Mouse (Mus musculus) testis, adult 2 months (tissue): ENCODE data around the gene Fam71e1. TPM values are rescaled to one million over a fixed set of nuclear protein-coding genes. Genes with fewer than 3 reads are reported as not detected.
A peak's percentile ranks its signal among the peaks of the same experiment; 100 is the strongest.

Source experiments
- H3K27ac ChIP-seq: fragments of 200-500 bp; 2 replicates; pipeline ENCODE4 v1.5.1; 2012; ENCODE audit warnings: low read depth, low read length; ENCODE audit not compliant: control insufficient read depth, insufficient read depth
- H3K27me3 ChIP-seq: fragments of 200-500 bp; 2 replicates; pipeline ENCODE4 v1.6.1; 2012; ENCODE audit warnings: mild to moderate bottlenecking, low read length, moderate library complexity; ENCODE audit not compliant: control insufficient read depth, insufficient read depth
- H3K36me3 ChIP-seq: fragments of 200-500 bp; 2 replicates; pipeline ENCODE4 v1.6.1; 2012; ENCODE audit warnings: mild to moderate bottlenecking, low read length; ENCODE audit not compliant: control insufficient read depth, insufficient read depth
- H3K4me1 ChIP-seq: fragments of 200-500 bp; 2 replicates; pipeline ENCODE4 v1.6.1; 2012; ENCODE audit warnings: low read length; ENCODE audit not compliant: control insufficient read depth, insufficient read depth
- H3K4me3 ChIP-seq: fragments of 200-500 bp; 2 replicates; pipeline ENCODE4 v1.5.1; 2012; ENCODE audit warnings: low read depth, mild to moderate bottlenecking, low read length, moderate library complexity, mixed read lengths; ENCODE audit not compliant: control insufficient read depth
- CTCF ChIP-seq: fragments of 200-500 bp; IDR thresholded peaks from 2 replicates; pipeline ENCODE4 v1.5.1; 2012; ENCODE audit warnings: low read depth, mild to moderate bottlenecking, inconsistent platforms, low read length, moderate library complexity; ENCODE audit not compliant: control insufficient read depth, insufficient read depth, insufficient replicate concordance
- POLR2A ChIP-seq: fragments of 200-500 bp; IDR thresholded peaks from 2 replicates; pipeline ENCODE4 v1.6.1; 2012; ENCODE audit warnings: low read depth, mild to moderate bottlenecking, inconsistent platforms, low read length, moderate library complexity; ENCODE audit not compliant: control insufficient read depth
- polyA plus RNA-seq: library from polyadenylated mRNA; depleted of rRNA; stranded (reverse); fragments of >200 nt; gene quantifications from 2 replicates; pipeline ENCODE4 v1.2.3, GENCODE M21; 2012

The Fam71e1 gene
- polyA plus RNA-seq, 1 experiment: 1,517 TPM

DNA sequence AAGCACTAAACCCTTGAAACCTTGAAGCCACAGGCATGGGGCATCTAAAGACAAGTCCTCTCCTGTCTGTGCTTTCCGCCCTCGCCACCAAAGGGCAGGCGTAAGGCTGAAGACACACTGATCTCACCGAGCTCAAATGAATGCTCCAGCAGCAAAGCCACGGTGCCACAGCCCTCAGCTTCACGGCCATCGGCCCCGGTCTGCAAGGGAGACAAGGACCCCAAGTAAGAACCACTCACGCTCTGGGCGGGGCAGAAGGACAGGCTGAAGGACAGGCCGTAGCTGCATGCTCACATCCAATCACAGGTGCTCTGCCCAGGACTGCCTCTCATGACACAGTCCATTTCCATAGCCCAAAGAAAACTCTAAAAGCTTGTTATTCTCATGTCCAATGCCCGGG lies 1.7 kb upstream of the Fam71e1 start:
- Histone ChIP-seq H3K36me3 (no peaks in the 10 kb centered on the region), H3K27ac (no peak overlapping the region), H3K4me3 (no peak overlapping the region; the same call in 1 of the 2 replicates), H3K27me3 (no peaks in the 10 kb centered on the region), H3K4me1 (peaks cover 3% of the 10 kb centered on the region)
- no peak for TF ChIP-seq POLR2A
- TF ChIP-seq CTCF: no peak

DNA sequence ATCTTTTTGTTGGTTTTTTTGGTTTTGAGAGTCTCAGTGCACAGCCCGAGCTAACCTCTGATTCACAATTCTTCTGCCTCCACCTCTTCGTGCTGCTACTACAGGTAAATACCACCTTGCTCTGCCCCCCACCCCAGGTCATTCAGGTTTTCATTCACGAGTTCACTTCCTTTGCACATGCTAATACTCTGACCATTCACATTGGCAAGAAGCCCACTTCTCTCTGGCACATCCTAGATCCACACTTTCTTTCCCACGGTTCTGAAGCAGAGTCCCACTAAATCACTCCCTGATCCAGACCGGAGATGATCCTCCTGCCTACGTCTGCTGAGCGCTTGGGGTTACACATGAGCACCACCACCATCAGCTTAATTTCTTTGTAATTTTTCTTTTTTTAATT lies 1.3 kb upstream of the Fam71e1 start:
- Histone ChIP-seq H3K27ac (no peak overlapping the region), H3K36me3 (no peaks in the 10 kb centered on the region), H3K4me1 (peaks cover 7% of the 10 kb centered on the region), H3K4me3 (peak overlapping the region; percentile 96), H3K27me3 (no peaks in the 10 kb centered on the region)
- no peak for TF ChIP-seq CTCF
- no peak for TF ChIP-seq POLR2A

DNA sequence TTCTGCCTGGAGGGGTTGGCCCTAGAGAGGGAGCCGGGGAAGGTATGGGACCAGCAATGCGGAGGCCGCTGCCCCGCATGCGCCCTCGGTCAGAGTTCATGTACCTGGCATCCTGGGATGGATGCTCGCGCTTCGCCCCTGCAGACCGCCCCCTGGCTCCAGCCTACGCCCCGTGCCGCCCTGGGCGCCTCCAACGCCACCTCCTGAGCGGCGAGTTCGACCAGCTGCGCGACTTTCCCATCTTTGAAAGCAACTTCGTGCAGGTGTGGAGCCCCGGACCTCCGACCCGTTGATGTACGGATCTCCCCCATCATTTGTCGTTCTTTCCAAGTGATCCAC lies 359 bp downstream of the Fam71e1 start:
- H3K4me3 ChIP-seq: peak overlapping the region; percentile 96
- H3K36me3 ChIP-seq: no peaks in the 10 kb centered on the region
- no peak; the same call in 1 of the 2 replicates for TF ChIP-seq POLR2A
- H3K27ac ChIP-seq: peak overlapping the region; percentile 93
- H3K4me1 ChIP-seq: peaks cover 13% of the 10 kb centered on the region
- no peaks in the 10 kb centered on the region for H3K27me3 ChIP-seq

DNA sequence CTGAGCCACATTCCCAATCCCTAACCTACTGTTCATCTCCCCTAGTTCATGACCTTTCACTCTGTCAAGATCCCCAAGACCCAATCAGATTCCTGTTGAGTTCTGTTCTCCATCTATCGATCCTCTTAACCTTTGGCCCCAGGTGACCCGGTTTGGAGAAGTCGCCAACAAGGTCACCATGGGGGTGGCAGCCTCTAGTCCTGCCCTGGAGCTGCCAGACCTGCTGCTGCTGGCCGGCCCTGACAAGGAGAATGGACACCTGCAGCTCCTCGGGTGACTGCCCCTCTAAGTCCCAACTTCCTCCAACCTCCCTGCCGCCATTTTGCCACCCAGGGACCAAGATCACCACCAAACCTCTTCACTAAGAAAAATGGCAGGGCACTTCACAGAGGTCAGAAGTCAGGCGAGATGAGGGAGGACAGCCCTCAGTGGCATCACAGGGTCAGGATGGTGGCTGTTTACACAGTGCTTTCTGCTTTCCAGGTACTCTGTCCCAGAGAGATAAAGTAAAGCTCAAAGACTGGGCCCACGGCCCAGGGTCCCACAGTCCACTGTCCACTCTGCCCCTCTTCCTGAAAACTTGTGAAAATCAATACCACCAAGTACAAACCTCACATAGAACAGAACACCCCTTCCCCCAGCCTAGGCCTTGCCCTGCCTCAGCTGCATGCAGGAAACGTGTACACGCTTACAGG lies 1.1 kb downstream of the Fam71e1 start:
- TF ChIP-seq CTCF: no peak
- no peak for TF ChIP-seq POLR2A
- Histone ChIP-seq H3K4me3 (peak overlapping the region; percentile 96), H3K36me3 (no peaks in the 10 kb centered on the region), H3K27ac (peak overlapping the region; percentile 46; the same call in 1 of the 2 replicates), H3K27me3 (no peaks in the 10 kb centered on the region), H3K4me1 (peaks cover 13% of the 10 kb centered on the region)

DNA sequence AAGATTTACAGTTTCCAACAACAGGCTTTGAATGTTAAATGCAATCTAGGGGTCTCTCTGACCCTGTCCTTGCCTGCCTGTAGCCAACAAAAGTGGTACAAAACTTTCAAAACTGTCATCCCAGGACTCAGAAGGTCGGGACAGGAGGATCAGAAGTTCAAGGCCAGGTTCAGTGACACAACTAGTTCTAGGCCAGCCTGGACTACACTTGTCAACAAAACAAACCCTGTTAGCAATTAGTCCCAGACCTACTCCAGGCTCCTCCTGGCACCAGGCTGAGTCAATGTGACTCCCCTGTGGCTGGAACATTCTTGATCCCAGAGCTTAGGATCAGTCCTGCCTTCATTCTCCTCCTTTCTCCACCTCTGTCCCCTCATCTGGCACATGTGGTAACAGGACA lies 2.5 kb downstream of the Fam71e1 start:
- Histone ChIP-seq H3K27me3 (no peaks in the 10 kb centered on the region), H3K27ac (no peak overlapping the region), H3K4me1 (peaks cover 13% of the 10 kb centered on the region), H3K4me3 (peak overlapping the region; percentile 19), H3K36me3 (no peaks in the 10 kb centered on the region)
- no peak for TF ChIP-seq POLR2A
- TF ChIP-seq CTCF: no peak

DNA sequence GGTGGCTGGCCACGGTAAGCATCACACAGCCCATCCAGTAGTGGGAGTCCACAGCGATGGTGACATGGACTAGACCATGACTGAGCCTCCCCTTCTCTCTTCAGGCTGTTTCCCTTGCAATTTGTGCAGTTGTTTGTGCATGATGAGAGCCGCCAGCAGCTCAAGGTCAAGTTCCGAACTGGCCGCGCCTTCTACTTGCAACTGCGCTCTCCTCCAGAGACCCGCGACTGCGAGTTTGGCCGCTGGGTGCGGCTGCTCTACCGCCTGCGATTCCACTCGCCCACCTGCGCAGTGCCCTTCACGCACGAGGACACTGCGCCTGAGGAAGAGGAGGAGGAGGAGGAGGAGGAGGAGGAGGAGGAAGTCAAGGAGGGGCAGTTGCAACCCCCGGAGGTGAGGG lies 3.7 kb downstream of the Fam71e1 start:
- Histone ChIP-seq H3K27me3 (no peaks in the 10 kb centered on the region), H3K36me3 (no peaks in the 10 kb centered on the region), H3K27ac (no peak overlapping the region), H3K4me3 (peak overlapping the region; percentile 30), H3K4me1 (peaks cover 13% of the 10 kb centered on the region)
- TF ChIP-seq CTCF: no peak
- peak; percentile 38; the same call in 1 of the 2 replicates for TF ChIP-seq POLR2A

DNA sequence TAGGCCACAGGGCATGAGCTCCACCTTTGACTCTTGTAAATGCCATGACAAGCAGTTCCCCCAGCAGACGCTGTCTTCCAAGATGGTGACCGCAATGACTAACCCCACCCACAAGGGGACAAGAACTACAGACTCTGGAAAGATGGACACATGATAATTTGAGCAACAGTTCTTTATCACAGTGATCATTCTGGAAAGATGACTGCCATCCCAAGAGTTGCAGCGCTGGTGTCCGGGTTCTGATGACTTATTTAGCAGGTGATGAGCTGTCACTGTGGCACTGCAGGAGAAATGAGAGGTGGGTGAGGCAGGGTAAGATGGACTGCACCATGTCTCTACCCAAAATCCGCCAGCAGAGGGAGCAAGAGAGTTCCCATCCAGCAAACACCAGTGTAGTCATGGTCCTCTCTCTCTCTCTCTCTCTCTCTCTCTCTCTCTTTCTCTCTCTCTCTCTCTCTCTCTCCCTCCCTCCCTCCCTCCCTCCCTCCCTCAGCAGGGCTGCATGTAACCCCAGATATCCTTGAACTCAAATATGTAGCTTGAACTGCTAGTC lies 5.3 kb downstream of the Fam71e1 start:
- Histone ChIP-seq H3K27ac (no peak overlapping the region), H3K4me1 (peaks cover 13% of the 10 kb centered on the region), H3K4me3 (no peak overlapping the region), H3K27me3 (no peaks in the 10 kb centered on the region), H3K36me3 (no peaks in the 10 kb centered on the region)
- TF ChIP-seq CTCF: peak; percentile 59; the same call in 1 of the 2 replicates
- TF ChIP-seq POLR2A: no peak

DNA sequence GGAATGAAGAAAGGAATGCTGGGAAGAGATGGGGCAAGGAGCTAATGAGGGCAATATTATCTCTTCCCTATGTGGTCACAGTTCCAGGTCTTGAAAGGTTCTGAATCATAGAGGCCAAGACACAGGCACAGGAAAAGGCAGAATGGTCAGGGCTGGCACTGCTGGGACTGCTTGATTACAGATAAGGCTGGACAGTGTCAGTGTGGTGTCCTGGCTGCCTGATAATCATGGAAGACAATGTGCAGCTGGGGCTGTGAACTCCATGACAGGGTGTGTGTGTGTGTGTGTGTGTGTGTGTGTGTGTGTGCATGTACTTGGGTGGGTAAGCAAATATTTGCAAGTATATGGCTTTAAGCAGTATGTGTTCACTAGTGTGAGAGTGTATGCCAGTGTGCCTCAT lies 11.1 kb downstream of the Fam71e1 start:
- H3K36me3 ChIP-seq: no peaks in the 10 kb centered on the region
- no peak for TF ChIP-seq CTCF
- TF ChIP-seq POLR2A: no peak
- no peak overlapping the region for H3K27ac ChIP-seq
- no peaks in the 10 kb centered on the region for H3K4me1 ChIP-seq
- no peaks in the 10 kb centered on the region for H3K27me3 ChIP-seq
- H3K4me3 ChIP-seq: no peak overlapping the region
